Mouse (Mus musculus) lung, embryonic 16.5 days (tissue): ENCODE measurements around the gene Ccdc13. TPM values are rescaled to one million over a fixed set of nuclear protein-coding genes. Genes with fewer than 3 reads are reported as not detected.

Experiments used
- ATAC-seq: fragments of 200-750 bp; cut with Nextera tagmentation; 2 replicates; pipeline ENCODE4 v1.8.0; 2017; ENCODE audit warnings: low read depth, mild to moderate bottlenecking, moderate library complexity
- H3K27ac ChIP-seq: fragments of 300-500 bp; sonication (generic); 2 replicates; pipeline ENCODE4 v1.5.1; 2014; ENCODE audit warnings: mild to moderate bottlenecking, control low read depth, low read length
- H3K27me3 ChIP-seq: fragments of 300-500 bp; sonication (generic); 2 replicates; pipeline ENCODE4 v1.6.1; 2014; ENCODE audit warnings: low read depth, low read length, mixed read lengths; ENCODE audit not compliant: control insufficient read depth, insufficient read depth
- H3K36me3 ChIP-seq: fragments of 300-500 bp; sonication (generic); 2 replicates; pipeline ENCODE4 v1.6.1; 2014; ENCODE audit warnings: low read length; ENCODE audit not compliant: control insufficient read depth, insufficient read depth
- H3K4me1 ChIP-seq: fragments of 300-500 bp; sonication (generic); replicated peaks from 2 replicates; pipeline ENCODE4 v1.6.1; 2014; ENCODE audit warnings: low read length, mixed read lengths; ENCODE audit not compliant: control insufficient read depth, insufficient read depth
- H3K4me2 ChIP-seq: fragments of 300-500 bp; sonication (generic); 2 replicates; pipeline ENCODE4 v1.6.1; 2014; ENCODE audit warnings: low read depth, low read length, control low read depth
- H3K4me3 ChIP-seq: fragments of 300-500 bp; sonication (generic); 2 replicates; pipeline ENCODE4 v1.5.1; 2014; ENCODE audit warnings: mild to moderate bottlenecking, low read length, control low read depth
- H3K9ac ChIP-seq: fragments of 300-500 bp; sonication (generic); 2 replicates; pipeline ENCODE4 v1.6.1; 2014; ENCODE audit warnings: low read length, control low read depth
- H3K9me3 ChIP-seq: fragments of 300-500 bp; sonication (generic); 2 replicates; pipeline ENCODE4 v1.6.1; 2016; ENCODE audit warnings: low read length; ENCODE audit not compliant: control insufficient read depth
- WGBS: fragments of 180-500 bp; shearing (Covaris S2); extraction: QIAGEN DNeasy Blood & Tissue Kit; methylation state at CpG from one replicate; pipeline ENCODE4 v1.1.7; 2014; 5-methylcytosine and 5-hydroxymethylcytosine counted together
- polyA plus RNA-seq: library from polyadenylated mRNA; unstranded; fragments of >200 nt; fragmentation: Nextera tagmentation; extraction: Ambion mirVana; gene quantifications from 2 replicates; pipeline ENCODE4 v1.2.1, GENCODE M21; 2015

The Ccdc13 gene
- polyA plus RNA-seq, 1 experiment from 2014 or later = 2.0 TPM

GRCm38 (mm10) chr9:121856649-121857416, 17.6 kb upstream of the Ccdc13 start:
- Histone ChIP-seq H3K4me1 (peaks cover 6% of the 10 kb centered on the region), H3K4me2 (peak overlapping the region; percentile 90), H3K27me3 (no peaks in the 10 kb centered on the region), H3K4me3 (peak overlapping the region; percentile 90), H3K9me3 (no peaks in the 10 kb centered on the region), H3K27ac (peak overlapping the region; percentile 99), H3K36me3 (peaks cover 2% of the 10 kb centered on the region; the same call in 1 of the 2 replicates), H3K9ac (peak overlapping the region; percentile 90)
- WGBS = under 1% methylated on average over 36 of the region's 39 CpGs
- peak; percentile 8 for ATAC-seq

- Histone ChIP-seq H3K27me3 (no peaks in the 10 kb centered on the region), H3K27ac (peak overlapping the region; percentile 21; the same call in 1 of the 2 replicates), H3K9ac (no peak overlapping the region; the same call in 1 of the 2 replicates), H3K4me1 (peaks cover 6% of the 10 kb centered on the region), H3K9me3 (no peaks in the 10 kb centered on the region), H3K36me3 (peaks cover 7% of the 10 kb centered on the region), H3K4me2 (no peak overlapping the region), H3K4me3 (no peak overlapping the region)
- no peak for ATAC-seq
- 79% methylated on average over 3 of the region's 3 CpGs for WGBS
Observed at GRCm38 (mm10) chr9:121854246-121854645, 15.0 kb upstream of the Ccdc13 start.

DNA sequence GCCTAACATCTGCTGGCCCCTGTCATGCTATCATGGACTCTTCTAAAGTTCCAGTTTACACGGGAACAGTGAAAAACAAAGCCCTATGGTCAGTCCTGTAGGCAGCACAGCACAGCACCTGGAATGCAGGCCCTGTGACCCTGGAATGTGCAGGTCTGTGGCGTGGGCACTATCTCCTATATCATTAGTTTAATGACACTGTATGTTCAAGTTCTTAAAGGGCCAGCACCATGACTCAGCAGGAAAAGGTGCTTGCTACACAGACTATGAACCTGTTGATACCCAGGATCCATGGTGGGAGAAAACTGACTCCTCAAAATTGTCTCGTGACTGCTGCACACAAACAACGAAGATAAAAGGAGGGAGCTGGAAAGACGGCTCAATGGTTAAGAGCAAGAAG, 8.6 kb upstream of the Ccdc13 start:
- H3K9ac ChIP-seq = no peak overlapping the region
- no peak for ATAC-seq
- peaks cover 6% of the 10 kb centered on the region; the same call in 1 of the 2 replicates for H3K9me3 ChIP-seq
- H3K27ac ChIP-seq = no peak overlapping the region
- WGBS = 55% methylated on average over 5 of the region's 5 CpGs
- H3K27me3 ChIP-seq = no peaks in the 10 kb centered on the region
- no peak overlapping the region for H3K4me3 ChIP-seq
- 0 out of 2 replicates have a peak, but pooled peaks cover 2% of the 10 kb centered on the region for H3K4me1 ChIP-seq
- H3K36me3 ChIP-seq = peaks cover 10% of the 10 kb centered on the region
- H3K4me2 ChIP-seq = no peak overlapping the region

DNA sequence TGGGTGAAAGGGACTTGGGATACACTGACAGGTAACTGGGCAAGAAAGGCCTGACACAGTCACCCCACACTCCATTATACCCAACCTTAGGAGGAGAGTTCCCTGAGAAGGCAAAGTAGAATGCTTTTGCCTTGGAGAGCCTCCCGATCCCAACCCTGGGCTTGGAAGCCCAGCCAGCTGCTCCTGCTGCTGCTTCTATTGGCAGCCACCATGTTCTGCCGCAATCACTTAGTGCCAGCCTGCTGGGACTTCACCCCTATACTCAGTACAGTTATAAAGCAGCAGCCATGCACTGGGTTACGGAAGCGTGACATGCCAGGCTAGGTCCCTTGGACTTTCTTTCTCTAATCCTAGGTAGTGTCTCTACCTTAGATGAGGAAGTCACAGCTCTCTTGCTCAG, 7.9 kb upstream of the Ccdc13 start:
- Histone ChIP-seq H3K9me3 (peaks cover 6% of the 10 kb centered on the region; the same call in 1 of the 2 replicates), H3K9ac (no peak overlapping the region), H3K27me3 (no peaks in the 10 kb centered on the region), H3K4me2 (no peak overlapping the region), H3K4me1 (0 out of 2 replicates have a peak, but pooled peaks cover 2% of the 10 kb centered on the region), H3K36me3 (peaks cover 10% of the 10 kb centered on the region), H3K27ac (no peak overlapping the region), H3K4me3 (no peak overlapping the region)
- 89% methylated on average over 4 of the region's 4 CpGs for WGBS
- no peak for ATAC-seq

- H3K4me3 ChIP-seq = no peak overlapping the region
- no peak overlapping the region for H3K9ac ChIP-seq
- H3K27me3 ChIP-seq = no peaks in the 10 kb centered on the region
- H3K36me3 ChIP-seq = peaks cover 7% of the 10 kb centered on the region
- peaks cover 6% of the 10 kb centered on the region; the same call in 1 of the 2 replicates for H3K9me3 ChIP-seq
- peak; percentile 61 for ATAC-seq
- no peak overlapping the region for H3K4me2 ChIP-seq
- H3K27ac ChIP-seq = no peak overlapping the region
- 0 out of 2 replicates have a peak, but pooled peaks cover 2% of the 10 kb centered on the region for H3K4me1 ChIP-seq
- WGBS = 30% methylated on average over 10 of the region's 10 CpGs
Observed at GRCm38 (mm10) chr9:121846526-121847118, 7.4 kb upstream of the Ccdc13 start.

DNA sequence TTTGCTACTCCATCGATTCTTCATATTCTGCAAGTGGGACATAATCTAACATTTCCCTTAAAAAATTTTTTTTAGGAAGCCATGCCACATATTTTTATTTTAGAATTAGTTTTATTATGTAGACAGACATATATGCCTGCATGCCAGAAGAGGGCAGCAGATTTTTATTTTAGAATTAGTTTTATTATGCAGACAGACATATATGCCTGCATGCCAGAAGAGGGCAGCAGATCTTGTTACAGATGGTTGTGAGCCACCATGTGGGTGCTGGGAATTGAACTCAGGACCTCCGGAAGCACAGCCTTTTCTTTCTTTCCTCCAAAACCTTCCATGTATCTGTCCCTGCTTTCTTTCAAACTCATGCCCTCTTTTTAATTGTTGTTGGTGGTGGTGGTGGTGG, 3.7 kb upstream of the Ccdc13 start:
- peaks cover 6% of the 10 kb centered on the region; the same call in 1 of the 2 replicates for H3K9me3 ChIP-seq
- H3K4me1 ChIP-seq = peaks cover 11% of the 10 kb centered on the region; the same call in 1 of the 2 replicates
- no peak for ATAC-seq
- no peak overlapping the region for H3K4me2 ChIP-seq
- 91% methylated on average over 2 of the region's 2 CpGs for WGBS
- H3K36me3 ChIP-seq = no peaks in the 10 kb centered on the region
- H3K9ac ChIP-seq = no peak overlapping the region
- no peak overlapping the region for H3K27ac ChIP-seq
- no peak overlapping the region for H3K4me3 ChIP-seq
- no peaks in the 10 kb centered on the region for H3K27me3 ChIP-seq

GRCm38 (mm10) chr9:121839622-121839965, 333 bp upstream of the Ccdc13 start:
- 35% methylated on average over 7 of the region's 7 CpGs for WGBS
- Histone ChIP-seq H3K4me3 (peak overlapping the region; percentile 50), H3K4me1 (peaks cover 9% of the 10 kb centered on the region; the same call in 1 of the 2 replicates), H3K36me3 (no peaks in the 10 kb centered on the region), H3K9me3 (peaks cover 6% of the 10 kb centered on the region; the same call in 1 of the 2 replicates), H3K27ac (no peak overlapping the region), H3K9ac (peak overlapping the region; percentile 63), H3K4me2 (peak overlapping the region; percentile 69), H3K27me3 (no peaks in the 10 kb centered on the region)
- ATAC-seq = peak; percentile 31

DNA sequence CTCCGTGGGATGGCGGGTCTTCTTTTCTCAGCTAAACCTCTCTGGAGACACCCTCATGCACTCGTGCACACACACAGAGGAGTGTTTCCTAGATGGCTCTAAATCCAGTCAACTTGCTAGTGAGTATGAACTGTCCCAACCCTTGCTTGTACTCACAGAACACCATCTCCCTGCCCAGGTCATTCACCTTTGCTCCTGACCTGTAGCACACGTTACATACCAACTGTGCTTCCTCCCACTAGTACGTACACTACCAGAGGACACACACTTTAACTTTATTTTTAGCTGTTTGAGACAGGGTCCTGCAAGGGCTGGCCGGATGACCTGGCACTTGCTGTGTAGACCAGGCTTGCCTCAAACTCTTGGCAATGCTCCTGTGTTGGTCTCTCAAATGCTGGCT, 1.3 kb downstream of the Ccdc13 start:
- 89% methylated on average over 6 of the region's 6 CpGs for WGBS
- Histone ChIP-seq H3K4me2 (no peak overlapping the region), H3K4me3 (no peak overlapping the region), H3K27ac (no peak overlapping the region), H3K9ac (no peak overlapping the region), H3K27me3 (no peaks in the 10 kb centered on the region), H3K9me3 (peaks cover under 1% of the 10 kb centered on the region; the same call in 1 of the 2 replicates), H3K36me3 (no peaks in the 10 kb centered on the region), H3K4me1 (peaks cover 9% of the 10 kb centered on the region; the same call in 1 of the 2 replicates)
- no peak for ATAC-seq

DNA sequence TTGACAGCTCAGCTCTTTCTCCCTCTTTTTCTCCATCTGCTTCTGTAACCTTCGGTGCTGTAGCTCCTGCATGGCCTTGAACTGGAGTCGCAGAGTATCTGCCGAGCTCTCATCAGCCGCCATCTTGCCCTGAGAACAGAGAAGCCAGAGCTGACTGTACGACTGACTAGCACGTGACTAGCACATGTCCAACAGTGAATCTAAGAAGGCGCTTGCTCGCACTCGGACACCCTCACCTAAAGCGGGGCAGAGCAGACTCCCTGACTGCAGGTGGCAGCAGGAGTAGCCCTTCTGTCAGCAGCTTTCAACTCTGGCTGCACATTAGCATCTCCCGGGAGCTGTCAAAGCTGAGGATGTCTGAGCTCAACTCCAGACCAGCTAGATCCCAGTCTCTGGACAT, 5.4 kb downstream of the Ccdc13 start:
- ATAC-seq = no peak
- WGBS = 73% methylated on average over 11 of the region's 11 CpGs
- Histone ChIP-seq H3K27me3 (no peaks in the 10 kb centered on the region), H3K9me3 (no peaks in the 10 kb centered on the region), H3K9ac (no peak overlapping the region), H3K27ac (no peak overlapping the region), H3K4me3 (no peak overlapping the region), H3K4me2 (no peak overlapping the region), H3K4me1 (peaks cover 2% of the 10 kb centered on the region; the same call in 1 of the 2 replicates), H3K36me3 (no peaks in the 10 kb centered on the region)
